Mouse (Mus musculus): ENCODE measurements around the gene Nmd3.

The Nmd3 gene

GRCm38 (mm10) chr3:69762838-69763368, 41.1 kb downstream of the Nmd3 start:
- no peak for DNase-seq (ENCODE audit: extremely low read depth, low read depth)

DNA sequence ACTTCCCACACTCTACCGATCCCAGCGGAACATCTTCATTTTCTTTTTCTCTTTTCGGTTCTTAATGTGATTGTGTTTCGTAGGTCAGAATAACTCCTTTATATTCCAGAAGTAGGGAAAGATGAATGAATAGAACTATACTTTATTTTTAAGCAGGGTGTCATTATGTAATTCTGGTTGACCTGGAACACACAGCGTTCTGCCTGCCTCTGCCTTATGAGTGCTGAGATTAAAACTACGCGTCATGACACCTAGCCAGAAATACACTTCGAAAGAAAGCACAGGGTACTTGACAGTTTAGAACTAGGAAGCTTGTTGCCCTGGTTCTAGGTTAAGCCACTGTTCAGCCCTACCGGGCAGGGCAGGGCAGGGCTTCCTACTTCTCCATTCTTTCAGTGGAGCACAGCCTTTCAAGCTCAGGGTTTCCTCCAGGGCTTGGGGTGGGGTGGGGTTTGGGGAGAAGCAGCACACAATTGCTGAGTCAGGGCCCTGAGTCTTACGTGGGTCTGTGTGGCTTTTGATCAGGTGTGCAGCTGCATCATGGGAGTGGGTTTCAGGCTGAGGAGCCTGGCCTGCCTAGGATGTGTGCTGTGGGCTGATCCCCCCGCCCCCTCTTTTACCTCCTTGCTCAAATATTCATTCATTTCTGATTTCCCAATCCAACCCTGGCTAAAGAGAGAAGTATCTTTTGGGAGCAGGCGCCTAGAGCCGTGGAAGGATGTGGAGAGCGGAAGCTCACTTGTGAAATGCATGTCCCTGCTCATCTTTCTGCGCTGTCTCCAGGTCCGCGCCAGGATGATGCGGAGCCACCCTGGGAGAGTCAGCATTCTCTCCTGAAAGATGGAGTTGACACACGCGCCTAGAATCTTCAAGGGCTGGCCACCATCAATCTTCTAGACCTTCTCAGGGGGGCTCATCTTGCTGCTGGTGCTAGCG, 42.1 kb downstream of the Nmd3 start:
- no peak for DNase-seq (ENCODE audit: extremely low read depth, low read depth)

DNA sequence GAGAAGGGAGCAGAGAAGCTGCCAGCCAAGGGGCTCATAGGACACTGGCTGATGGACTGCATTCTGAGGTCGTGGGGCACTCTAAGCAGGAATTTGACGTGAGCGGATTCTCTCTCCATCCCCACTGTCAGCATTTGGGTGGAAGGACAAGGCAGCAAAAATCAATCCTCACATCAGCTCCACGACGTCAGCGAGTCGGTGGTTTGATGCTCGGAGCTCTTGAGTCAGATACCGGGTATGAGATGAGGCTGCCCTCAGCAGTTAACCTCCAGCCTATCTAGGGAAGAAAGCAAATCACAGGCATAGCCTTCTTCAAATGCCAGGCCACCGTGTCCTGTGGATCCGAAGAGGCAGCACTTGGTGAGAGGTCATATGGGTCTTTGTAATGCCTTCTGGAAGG, 43.4 kb downstream of the Nmd3 start:
- DNase-seq (ENCODE audit: extremely low read depth, low read depth): no peak

GRCm38 (mm10) chr3:69769150-69769549, 47.4 kb downstream of the Nmd3 start:
- DNase-seq (ENCODE audit: extremely low read depth, low read depth): no peak

GRCm38 (mm10) chr3:69773356-69773755, 51.6 kb downstream of the Nmd3 start:
- DNase-seq (ENCODE audit: extremely low read depth, low read depth): no peak

- no peak for DNase-seq (ENCODE audit: extremely low read depth, low read depth)
Observed at GRCm38 (mm10) chr3:69779246-69779796, 57.5 kb downstream of the Nmd3 start.

DNA sequence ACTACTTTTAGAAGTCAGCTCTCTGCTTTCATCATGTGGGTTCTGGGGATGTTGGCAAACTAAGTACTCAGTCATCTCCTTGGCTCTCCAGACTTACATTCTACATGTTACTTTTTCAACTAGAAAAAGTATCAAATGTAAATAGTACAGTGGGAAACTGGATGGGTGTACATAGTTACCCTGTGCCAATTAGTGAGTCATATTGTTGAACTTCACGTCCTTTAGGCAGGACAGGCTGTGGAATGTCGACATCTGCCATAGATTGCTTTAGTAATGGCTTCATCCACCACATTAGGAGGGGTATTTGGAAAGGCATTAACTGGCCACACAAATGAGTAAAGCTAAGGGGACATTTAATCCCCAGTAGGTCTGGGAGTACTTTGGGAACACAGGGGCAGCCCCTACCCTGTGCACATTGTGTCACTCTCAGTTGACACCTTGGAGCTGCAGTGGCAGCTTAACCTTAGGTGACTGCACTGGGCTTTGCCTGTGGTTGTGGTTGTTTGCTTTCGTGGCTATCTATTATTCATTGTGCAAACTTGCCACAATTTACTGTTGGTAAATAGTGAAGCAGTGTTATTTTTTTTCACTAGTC, 71.1 kb downstream of the Nmd3 start:
- no peak for DNase-seq (ENCODE audit: extremely low read depth, low read depth)

- DNase-seq (ENCODE audit: extremely low read depth, low read depth): no peak
Observed at GRCm38 (mm10) chr3:69797533-69797932, 75.7 kb downstream of the Nmd3 start.

DNA sequence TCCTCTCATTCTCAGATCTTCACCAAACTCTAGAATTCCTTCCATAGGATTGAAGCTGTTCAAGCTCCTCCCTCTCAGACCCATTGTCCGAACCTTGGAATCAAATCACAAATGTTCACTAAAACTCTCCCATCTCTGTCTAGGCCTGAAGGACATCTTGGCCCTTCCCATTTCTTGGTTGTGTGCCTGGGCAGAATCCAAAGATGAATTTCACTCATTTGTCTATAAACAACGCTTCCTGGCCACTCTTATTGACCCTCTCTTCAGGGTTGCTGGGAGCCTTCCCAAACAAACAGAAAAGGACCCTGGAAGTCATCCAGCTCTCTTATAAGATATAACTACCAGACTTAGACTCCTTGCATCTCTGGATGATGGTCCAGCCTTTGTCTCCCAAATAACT, 76.2 kb downstream of the Nmd3 start:
- DNase-seq (ENCODE audit: extremely low read depth, low read depth): no peak

GRCm38 (mm10) chr3:69799096-69799495, 77.3 kb downstream of the Nmd3 start:
- no peak for DNase-seq (ENCODE audit: extremely low read depth, low read depth)

DNA sequence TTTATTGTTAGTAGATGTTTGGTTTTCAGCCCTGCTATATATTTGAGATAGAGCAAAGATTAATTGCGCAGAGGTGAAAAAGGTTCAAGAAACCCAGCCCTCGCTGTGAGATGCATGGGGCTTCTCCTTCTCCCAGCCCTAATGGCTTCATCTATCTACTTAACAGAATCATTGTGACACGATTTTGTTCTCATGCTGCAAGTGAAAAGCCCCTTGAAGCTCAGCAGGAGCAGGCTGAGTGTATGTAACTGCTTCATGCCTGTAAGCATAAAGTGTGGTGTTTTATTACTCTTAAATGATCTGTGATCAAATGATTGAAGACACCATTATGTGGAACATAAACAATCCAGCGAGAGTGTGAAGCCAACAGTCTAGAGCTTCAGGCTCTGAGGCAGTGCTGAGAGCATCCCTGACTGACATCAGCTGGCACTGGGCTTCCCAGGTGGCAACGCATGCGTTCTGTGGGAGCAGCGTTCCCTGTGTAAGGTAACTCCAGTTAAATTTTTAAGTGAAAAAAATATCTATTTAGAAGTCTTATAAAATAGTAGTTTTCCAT, 79.1 kb downstream of the Nmd3 start:
- no peak for DNase-seq (ENCODE audit: extremely low read depth, low read depth)

DNA sequence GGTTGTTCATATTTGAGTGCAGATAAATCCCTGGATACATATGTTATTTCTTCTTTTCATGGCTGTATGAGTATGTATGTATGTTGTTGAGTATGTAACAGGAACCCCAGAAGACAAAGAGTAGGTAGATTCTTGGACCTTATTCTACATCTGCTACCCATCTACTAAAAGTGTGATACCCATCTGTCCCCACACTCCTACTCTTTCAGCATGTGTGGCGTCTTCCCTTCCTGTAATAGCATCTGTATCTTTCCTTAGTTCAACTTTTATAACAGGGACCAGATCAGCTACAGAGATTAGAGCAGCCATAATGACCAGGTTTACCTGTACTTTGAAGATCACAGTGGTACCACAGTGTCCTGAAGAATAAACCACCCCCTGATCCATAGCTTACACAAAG, 81.4 kb downstream of the Nmd3 start:
- DNase-seq (ENCODE audit: extremely low read depth, low read depth): no peak

Data from MEL-GATA-1-ER (cell line).